In the genomic region with DNA sequence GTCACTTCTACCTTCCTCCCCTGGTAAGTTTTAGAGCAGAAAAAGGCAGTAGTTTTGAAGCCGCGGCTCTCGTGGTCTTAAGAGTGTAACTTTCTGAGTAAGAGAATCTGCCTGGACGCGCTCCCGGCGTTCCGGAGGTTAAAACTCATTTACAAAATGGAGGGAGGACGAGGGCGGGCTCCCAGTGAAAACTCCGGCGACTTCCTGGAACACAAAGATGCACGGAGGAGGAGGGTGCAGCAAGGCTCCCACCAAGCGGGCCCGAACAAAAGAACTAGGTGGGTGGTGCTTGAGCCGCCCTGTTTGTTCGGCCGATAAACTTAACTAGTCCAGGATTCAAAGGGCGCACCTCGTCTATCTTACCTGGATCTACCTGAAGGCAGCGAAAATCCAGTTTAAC, we compare ENCODE assay signal across 9 mouse cellular contexts. TPM values are rescaled to one million over a fixed set of nuclear protein-coding genes. Genes with fewer than 3 reads are reported as not detected.
DNase-seq lines count a peak whose midpoint lies in the region; ATAC-seq and TF ChIP-seq lines count a peak whose summit lies in the region.
"Had no signal": no experiment of that assay in that cellular context is flagged by ENCODE, and none has a peak within 500 bp of the region (broad histone marks: within the 10 kb centered on the region; RNA-seq: fewer than 3 reads in every experiment).

No protein-coding gene starts in this region.

- H3K4me1 ChIP-seq in heart, embryonic 13.5 days, result peaks cover 55% of the 10 kb centered on the region
- H3K4me1 ChIP-seq in kidney, postnatal 0 days (replicated peaks; ENCODE audit: insufficient read depth, low read length), result peaks cover 23% of the 10 kb centered on the region; the same call in 1 of the 2 replicates
- peaks cover 41% of the 10 kb centered on the region for H3K4me1 ChIP-seq in lung, embryonic 16.5 days (replicated peaks; ENCODE audit: control insufficient read depth, insufficient read depth, low read length)

- DNase-seq in adrenal gland, postnatal 14 days, result peak; percentile 85
- DNase-seq in kidney, postnatal 0 days (ENCODE audit: low spot score), result peak; percentile 92
- peak; percentile 51 for DNase-seq in ovary, adult 18-20 months (ENCODE audit: low spot score)
- DNase-seq in thymus, postnatal 0 days (ENCODE audit: low spot score), result peak; percentile 80

- peak; percentile 22 for ATAC-seq in CD4-positive, CD25-positive, alpha-beta regulatory T cell, adult 4 months
- ATAC-seq in erythroblast, adult 5-6 weeks (replicated peaks; ENCODE audit: low FRiP score, poor library complexity, severe bottlenecking), result peak; percentile 38; the same call in 1 of the 2 replicates
- ATAC-seq in heart, embryonic 13.5 days (ENCODE audit: extremely low read depth, insufficient number of reproducible peaks, low FRiP score, low TSS enrichment), result no peak; the same call in 1 of the 2 replicates
- peak; percentile 57 for ATAC-seq in kidney, postnatal 0 days (replicated peaks; ENCODE audit: low FRiP score, low read depth)
- peak; percentile 78 for ATAC-seq in lung, embryonic 16.5 days (ENCODE audit: low read depth)

- peak overlapping the region; percentile 80 for H3K4me3 ChIP-seq in heart, embryonic 13.5 days
- H3K4me3 ChIP-seq in kidney, postnatal 0 days (replicated peaks; ENCODE audit: low read depth, low read length), result peak overlapping the region; percentile 66
- H3K4me3 ChIP-seq in lung, embryonic 16.5 days (ENCODE audit: low read length), result peak overlapping the region; percentile 78

- peak overlapping the region; percentile 87 for H3K4me2 ChIP-seq in heart, embryonic 13.5 days
- H3K4me2 ChIP-seq in kidney, postnatal 0 days (ENCODE audit: low read length), result peak overlapping the region; percentile 85
- H3K4me2 ChIP-seq in lung, embryonic 16.5 days (ENCODE audit: low read depth, low read length), result peak overlapping the region; percentile 93

- H3K9ac ChIP-seq in heart, embryonic 13.5 days, result peak overlapping the region; percentile 92
- peak overlapping the region; percentile 76 for H3K9ac ChIP-seq in kidney, postnatal 0 days (ENCODE audit: low read depth, low read length)
- H3K9ac ChIP-seq in lung, embryonic 16.5 days (ENCODE audit: low read length), result peak overlapping the region; percentile 88

- under 1% methylated on average over 21 of the region's 21 CpGs for WGBS in heart, embryonic 13.5 days
- under 1% methylated on average over 21 of the region's 21 CpGs for WGBS in kidney, postnatal 0 days
- under 1% methylated on average over 21 of the region's 21 CpGs for WGBS in lung, embryonic 16.5 days

- H3K36me3 ChIP-seq in heart, embryonic 13.5 days, result peaks cover 25% of the 10 kb centered on the region
- H3K36me3 ChIP-seq in kidney, postnatal 0 days (ENCODE audit: insufficient read depth, low read length), result 0 out of 2 replicates have a peak, but pooled peaks cover 7% of the 10 kb centered on the region
- peaks cover 5% of the 10 kb centered on the region; the same call in 1 of the 2 replicates for H3K36me3 ChIP-seq in lung, embryonic 16.5 days (ENCODE audit: control insufficient read depth, insufficient read depth, low read length)

- 0 out of 2 replicates have a peak, but pooled peaks have one; percentile 5 for TF ChIP-seq CTCF in kidney, postnatal 0 days (IDR thresholded peaks at IDR 0.05; ENCODE audit: low read depth)

- H3K27me3 ChIP-seq in heart, embryonic 13.5 days (replicated peaks), result no peaks in the 10 kb centered on the region
- H3K27me3 ChIP-seq in kidney, postnatal 0 days (ENCODE audit: insufficient read depth, low read length), result no peaks in the 10 kb centered on the region
- H3K27me3 ChIP-seq in lung, embryonic 16.5 days (ENCODE audit: control insufficient read depth, insufficient read depth, low read depth, low read length), result no peaks in the 10 kb centered on the region

- peak overlapping the region; percentile 98 for H3K27ac ChIP-seq in heart, embryonic 13.5 days (replicated peaks)
- H3K27ac ChIP-seq in kidney, postnatal 0 days, result peak overlapping the region; percentile 99
- peak overlapping the region; percentile 98 for H3K27ac ChIP-seq in lung, embryonic 16.5 days (ENCODE audit: low read length)

- no peaks in the 10 kb centered on the region for H3K9me3 ChIP-seq in heart, embryonic 13.5 days
- H3K9me3 ChIP-seq in kidney, postnatal 0 days (replicated peaks; ENCODE audit: low read length), result no peaks in the 10 kb centered on the region
- no peaks in the 10 kb centered on the region for H3K9me3 ChIP-seq in lung, embryonic 16.5 days (ENCODE audit: control insufficient read depth, low read length)

RNA-seq across cellular contexts. Expression of a gene that starts 17.5 kb away (rescaled TPM):
- polyA plus RNA-seq in CD4-positive, CD25-positive, alpha-beta regulatory T cell, adult 4 months (2017; shearing (Covaris generic)), result 1,000 to 10,000 TPM; 1,072 to 1,239 TPM
- total RNA-seq in adrenal gland, postnatal 14 days (2021), result 385 and 431 TPM in 2 replicates
- 169 and 187 TPM in 2 replicates for total RNA-seq in erythroblast, adult 5-6 weeks (2015; ENCODE audit: low replicate concordance)
- 279 and 303 TPM in 2 replicates for total RNA-seq in erythroblast, adult 5-6 weeks (2017; ENCODE audit: low replicate concordance)
- 440 and 506 TPM in 2 replicates for polyA plus RNA-seq in heart, embryonic 13.5 days (2015; fragmentation: Nextera tagmentation; extraction: Ambion mirVana)
- polyA plus RNA-seq in kidney, postnatal 0 days (2015; fragmentation: Nextera tagmentation; extraction: Ambion mirVana), result 555 and 598 TPM in 2 replicates
- polyA plus RNA-seq in lung, embryonic 16.5 days (2015; fragmentation: Nextera tagmentation; extraction: Ambion mirVana), result 702 and 720 TPM in 2 replicates
- polyA plus RNA-seq in thymus, postnatal 0 days (2015; fragmentation: Nextera tagmentation; extraction: Ambion mirVana), result 1,040 and 1,096 TPM in 2 replicates

RNA-seq across cellular contexts. Expression of a gene that starts 19.9 kb away (rescaled TPM):
- 10 to 100 TPM in 1 of 2 experiments, 1 to 10 TPM in 1; 7.6 to 14.3 TPM for polyA plus RNA-seq in CD4-positive, CD25-positive, alpha-beta regulatory T cell, adult 4 months (2017; shearing (Covaris generic))
- total RNA-seq in adrenal gland, postnatal 14 days (2021), result not detected in 2 replicates
- total RNA-seq in erythroblast, adult 5-6 weeks (2015; ENCODE audit: low replicate concordance), result not detected in 2 replicates
- not detected in 2 replicates for total RNA-seq in erythroblast, adult 5-6 weeks (2017; ENCODE audit: low replicate concordance)
- polyA plus RNA-seq in heart, embryonic 13.5 days (2015; fragmentation: Nextera tagmentation; extraction: Ambion mirVana), result 1.9 and 2.5 TPM in 2 replicates
- polyA plus RNA-seq in kidney, postnatal 0 days (2015; fragmentation: Nextera tagmentation; extraction: Ambion mirVana), result 193 and 222 TPM in 2 replicates
- 6.1 and 6.6 TPM in 2 replicates for polyA plus RNA-seq in lung, embryonic 16.5 days (2015; fragmentation: Nextera tagmentation; extraction: Ambion mirVana)
- 2.3 TPM in 2 replicates for polyA plus RNA-seq in thymus, postnatal 0 days (2015; fragmentation: Nextera tagmentation; extraction: Ambion mirVana)
- total RNA-seq: heart, postnatal 36 days had no signal

RNA-seq across cellular contexts. Expression of a gene that starts 55.7 kb away (rescaled TPM):
- polyA plus RNA-seq in CD4-positive, CD25-positive, alpha-beta regulatory T cell, adult 4 months (2017; shearing (Covaris generic)), result 1 to 10 TPM; 2.4 to 3.3 TPM
- total RNA-seq in adrenal gland, postnatal 14 days (2021), result 3.1 and 3.6 TPM in 2 replicates
- not detected in 2 replicates for total RNA-seq in erythroblast, adult 5-6 weeks (2015; ENCODE audit: low replicate concordance)
- total RNA-seq in erythroblast, adult 5-6 weeks (2017; ENCODE audit: low replicate concordance), result 0.77 and 0.98 TPM in 2 replicates
- 2.0 and 2.1 TPM in 2 replicates for polyA plus RNA-seq in heart, embryonic 13.5 days (2015; fragmentation: Nextera tagmentation; extraction: Ambion mirVana)
- 9.0 and 11.0 TPM in 2 replicates for polyA plus RNA-seq in kidney, postnatal 0 days (2015; fragmentation: Nextera tagmentation; extraction: Ambion mirVana)
- polyA plus RNA-seq in lung, embryonic 16.5 days (2015; fragmentation: Nextera tagmentation; extraction: Ambion mirVana), result 5.9 and 7.5 TPM in 2 replicates
- 6.3 and 7.0 TPM in 2 replicates for polyA plus RNA-seq in thymus, postnatal 0 days (2015; fragmentation: Nextera tagmentation; extraction: Ambion mirVana)

Comparison
In these comparisons a context has a peak if more than half of its experiments do, and no peak if none do; other contexts are left out.
1. RNA of a gene that starts 19.9 kb away (polyA plus RNA-seq): 193 to 222 TPM in kidney, postnatal 0 days; 7.6 to 14.3 TPM in CD4-positive, CD25-positive, alpha-beta regulatory T cell, adult 4 months, 6.1 to 6.6 TPM in lung, embryonic 16.5 days, 2.3 TPM in thymus, postnatal 0 days and 1.9 to 2.5 TPM in heart, embryonic 13.5 days; every median in the first group is over 10 times any median in the second.
2. Peak in every context shown above with its lines, with median percentiles within 50 percentile points of each other: DNase-seq, H3K27ac ChIP-seq, H3K4me2 ChIP-seq, H3K4me3 ChIP-seq and H3K9ac ChIP-seq.